Mouse (Mus musculus) heart, postnatal 0 days (tissue): Measurements from ENCODE around the gene Pofut1.

Experiments
- CTCF ChIP-seq: IDR thresholded peaks from 2 replicates; pipeline ENCODE4 v1.5.1; 2016; ENCODE audit warnings: antibody characterized with exemption, control low read depth, low read depth
- EP300 ChIP-seq: IDR thresholded peaks from 2 replicates; pipeline ENCODE4 v1.6.1; 2016; ENCODE audit warnings: antibody characterized with exemption, low read depth

DNA sequence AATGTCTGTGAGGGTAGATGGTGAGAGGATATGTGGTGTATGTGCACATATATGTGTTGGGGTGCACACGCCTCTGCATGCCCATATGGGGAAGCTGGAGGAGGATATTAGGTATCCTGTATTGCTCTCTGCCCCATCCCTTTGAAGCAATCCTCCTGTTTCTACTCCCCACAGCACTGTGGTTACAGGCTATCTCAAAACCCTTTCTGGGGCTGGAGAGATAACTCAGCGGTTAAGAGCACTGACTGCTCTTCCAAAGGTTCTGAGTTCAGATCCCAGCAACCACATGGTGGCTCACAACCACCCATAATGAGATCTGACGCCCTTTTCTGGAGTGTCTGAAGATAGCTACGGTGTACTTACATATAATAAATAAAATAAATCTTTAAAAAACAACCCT is 45.2 kb downstream of the Pofut1 start:
- no peak for TF ChIP-seq CTCF
- no peak for TF ChIP-seq EP300
